Mouse (Mus musculus): ENCODE measurements around the gene Fam227b.

The Fam227b gene

DNA sequence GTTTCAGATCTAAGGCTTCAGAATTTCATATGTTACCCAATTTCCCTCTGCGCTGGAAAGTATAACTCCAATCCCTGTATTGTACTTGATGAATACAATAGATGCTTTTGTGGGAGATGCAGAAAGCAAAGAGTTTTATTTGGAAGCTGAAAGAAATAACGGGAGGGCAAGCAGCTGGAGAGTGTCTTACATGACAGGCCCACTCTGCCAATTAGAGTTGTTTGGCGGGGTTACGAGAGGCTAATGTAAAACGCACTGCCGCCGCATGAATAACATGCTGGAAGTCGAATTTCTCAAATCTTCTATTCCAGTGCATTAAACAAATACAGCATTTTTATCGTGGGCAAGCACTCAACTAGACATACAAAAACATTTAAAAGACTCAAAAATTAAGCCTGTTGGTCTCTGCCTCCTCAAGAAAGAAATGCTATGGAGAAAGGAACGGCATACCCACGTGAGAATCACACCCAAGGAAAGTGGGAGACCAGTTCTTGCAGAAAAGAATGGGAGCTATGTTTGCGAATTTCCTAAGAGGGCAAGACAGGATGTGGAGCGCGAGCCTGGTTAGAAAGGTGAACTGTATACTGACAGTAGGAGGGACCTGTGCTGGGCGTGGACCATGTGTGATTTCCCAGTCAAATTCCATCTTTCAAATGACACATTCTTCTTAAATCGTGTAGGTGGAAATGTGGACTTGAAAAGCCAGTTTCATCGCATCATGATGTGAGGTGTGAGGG lies 90.6 kb downstream of the Fam227b start:
- DNase-seq (ENCODE audit: low read depth, low spot score): no peak

DNA sequence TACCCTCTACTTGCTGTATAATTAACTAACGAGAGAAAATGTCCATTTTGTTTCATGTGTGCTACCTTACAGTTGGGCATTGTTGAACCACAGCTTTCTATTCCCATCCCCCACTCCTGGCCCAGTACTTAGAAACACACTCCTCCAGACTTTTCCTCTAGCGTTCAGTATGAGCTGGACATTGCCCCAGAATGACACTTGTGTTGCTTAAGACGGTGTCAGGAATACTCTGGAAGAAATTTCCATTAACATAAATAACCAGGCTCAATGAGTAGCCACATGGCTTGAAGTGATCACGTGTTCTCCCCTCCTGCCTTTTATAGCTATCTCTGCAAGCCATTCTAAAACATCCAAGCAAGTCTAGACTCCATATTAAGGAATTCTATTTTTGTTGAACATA lies 91.2 kb downstream of the Fam227b start:
- no peak for DNase-seq (ENCODE audit: low read depth, low spot score)

DNA sequence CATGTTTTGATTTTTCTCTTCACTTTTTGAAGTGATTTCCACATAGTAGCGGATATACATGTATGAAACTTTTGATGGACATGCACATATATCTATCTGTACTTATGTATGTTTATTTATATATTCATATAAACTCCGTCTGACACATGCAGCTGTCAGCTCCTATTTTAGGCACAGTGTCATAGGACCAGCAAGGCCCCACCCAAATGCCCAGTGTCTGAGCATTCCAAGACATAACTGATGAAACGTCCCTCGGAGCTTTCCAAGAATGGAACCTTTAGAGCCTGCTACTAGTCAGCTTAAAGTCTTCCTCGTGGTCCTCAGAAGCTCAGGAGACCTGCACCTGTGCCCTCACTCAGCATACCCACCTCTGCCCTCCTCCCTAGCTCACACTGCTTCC lies 98.1 kb downstream of the Fam227b start:
- DNase-seq (ENCODE audit: low read depth, low spot score): no peak

DNA sequence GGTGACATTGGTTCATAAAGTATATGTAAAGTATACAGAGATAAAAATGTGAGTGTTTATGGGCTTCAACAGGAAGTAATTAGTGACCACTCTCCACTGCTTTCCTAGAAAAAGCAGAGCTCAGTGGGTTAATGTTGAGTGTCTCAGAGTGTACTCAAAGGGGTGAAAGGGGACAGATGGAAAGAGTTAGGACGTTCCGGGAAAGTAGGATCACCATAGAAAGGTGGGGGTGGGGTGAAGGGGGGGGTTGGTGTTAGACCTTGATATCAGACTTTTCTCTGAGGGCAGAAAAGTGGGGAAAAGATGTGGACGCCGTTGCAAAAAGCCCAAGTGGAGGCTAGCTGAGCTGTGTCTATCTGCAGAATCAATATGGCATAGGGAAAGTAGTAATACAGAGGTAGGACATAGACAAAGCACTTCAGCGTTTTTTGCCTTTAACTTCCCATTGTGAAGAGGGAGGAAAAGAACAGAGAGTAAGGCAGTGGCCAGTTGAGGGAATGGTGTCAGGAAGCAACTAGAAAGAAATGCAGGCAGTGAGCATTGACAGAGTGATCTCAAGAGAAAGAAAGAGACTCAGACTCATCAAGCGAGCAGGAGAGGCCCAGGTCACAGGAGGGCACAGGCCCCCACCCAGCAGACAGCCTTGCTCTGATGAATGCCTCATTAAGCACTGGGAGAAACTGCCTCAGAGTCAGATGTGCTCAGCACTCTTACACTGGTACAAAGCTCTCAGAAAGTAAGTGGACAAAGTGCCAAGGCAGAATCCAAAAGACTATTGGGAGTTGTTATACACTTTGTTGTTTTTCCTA lies 98.9 kb downstream of the Fam227b start:
- DNase-seq (ENCODE audit: low read depth, low spot score): no peak

DNA sequence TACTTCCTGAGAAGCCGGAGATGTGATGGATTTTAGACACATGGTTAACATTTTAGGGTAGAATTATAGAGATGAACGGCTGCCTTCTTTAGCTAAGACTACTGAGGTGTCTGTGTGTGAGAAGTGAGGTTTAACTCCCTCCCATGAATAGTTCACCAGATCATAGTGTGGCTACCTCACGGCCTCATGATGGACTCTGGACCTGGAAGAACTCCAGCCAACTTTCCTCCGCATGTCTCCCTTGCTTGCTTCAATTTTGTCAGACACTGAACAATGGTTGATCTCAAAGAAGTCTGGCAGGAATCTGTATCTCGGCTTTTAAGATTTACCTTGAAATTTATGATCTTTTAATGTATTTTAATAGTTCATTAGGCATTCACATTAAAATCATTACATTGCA lies 106.2 kb downstream of the Fam227b start:
- no peak for DNase-seq (ENCODE audit: low read depth, low spot score)

DNA sequence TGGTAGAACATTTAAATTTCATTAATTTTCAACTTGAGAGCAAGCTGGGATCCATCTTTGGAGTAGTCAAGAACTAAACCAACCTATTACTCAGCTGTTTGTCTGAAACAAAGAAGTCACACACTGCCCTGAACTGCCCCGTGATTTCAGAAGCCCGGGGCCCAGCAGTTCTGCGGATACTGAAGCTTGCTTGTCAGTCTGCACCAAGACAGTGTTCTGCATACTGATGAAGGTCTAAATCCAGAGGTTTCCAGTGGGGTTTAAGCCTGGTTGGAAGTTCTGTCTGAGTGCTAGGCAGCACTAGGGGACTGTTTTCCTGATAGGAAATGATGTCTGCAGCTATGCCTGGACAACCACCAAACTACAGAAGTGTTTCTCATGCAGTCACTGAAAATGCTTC lies 109.1 kb downstream of the Fam227b start:
- DNase-seq (ENCODE audit: low read depth, low spot score): no peak

DNA sequence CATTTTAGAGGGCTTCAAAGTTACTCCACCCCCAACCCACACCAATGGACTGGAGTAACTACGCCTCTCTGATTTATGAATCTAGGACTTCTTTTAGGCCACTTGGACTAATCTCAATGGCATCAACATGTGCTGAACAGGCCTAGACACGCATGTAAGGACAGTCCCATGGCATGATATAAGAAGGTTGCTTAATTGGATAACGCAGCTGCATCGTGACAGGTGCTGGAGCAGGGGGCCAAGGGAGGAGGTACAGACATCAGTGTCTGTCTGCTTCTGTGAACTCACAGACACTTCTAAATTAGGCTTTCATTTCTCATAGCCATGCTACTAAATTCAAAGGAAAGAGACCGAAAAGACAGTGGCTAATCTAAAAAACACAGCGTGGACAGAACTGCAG lies 110.6 kb downstream of the Fam227b start:
- no peak for DNase-seq (ENCODE audit: low read depth, low spot score)

DNA sequence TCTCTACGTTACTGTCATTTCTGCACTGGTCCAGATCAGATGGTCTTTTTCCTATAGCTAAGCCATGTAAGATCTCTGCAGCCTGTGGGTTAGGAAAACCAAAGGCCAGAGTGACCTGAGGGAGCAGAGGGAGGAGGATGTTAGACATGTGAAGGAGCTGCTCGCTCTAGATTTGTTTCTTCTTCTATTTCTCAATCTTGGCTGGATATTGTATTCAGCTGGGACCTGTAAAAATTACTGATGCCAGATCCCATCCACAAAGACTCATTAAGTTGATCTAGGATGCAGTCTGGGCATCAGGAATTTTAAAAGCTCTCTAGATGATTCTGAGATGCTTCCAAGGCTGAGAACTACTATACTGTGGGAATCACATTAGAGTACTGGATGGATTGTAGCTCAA lies 111.2 kb downstream of the Fam227b start:
- DNase-seq (ENCODE audit: low read depth, low spot score): no peak

DNA sequence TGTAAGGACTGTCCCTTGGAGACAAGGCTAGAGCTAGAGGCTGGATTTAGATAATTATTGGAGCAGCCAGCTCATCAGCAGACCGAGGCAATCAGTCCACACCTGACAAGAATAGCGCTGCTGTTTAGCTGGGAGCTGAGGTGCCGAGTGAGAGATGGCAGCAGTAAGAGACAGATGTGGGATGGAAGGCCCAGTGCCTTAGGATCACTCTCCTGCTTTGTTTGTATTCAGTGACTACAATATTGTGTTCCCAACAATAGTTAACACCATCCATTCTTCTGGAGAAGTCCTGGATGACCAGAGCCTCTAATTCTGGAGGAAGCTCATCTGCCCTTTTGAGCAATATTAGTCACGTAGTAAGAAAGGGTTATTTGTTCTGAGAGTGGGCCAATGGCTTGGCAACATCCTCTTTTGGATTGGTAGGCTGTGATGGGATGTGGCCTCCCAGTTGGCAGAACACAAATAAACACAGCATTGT lies 112.4 kb downstream of the Fam227b start:
- no peak for DNase-seq (ENCODE audit: low read depth, low spot score)

DNA sequence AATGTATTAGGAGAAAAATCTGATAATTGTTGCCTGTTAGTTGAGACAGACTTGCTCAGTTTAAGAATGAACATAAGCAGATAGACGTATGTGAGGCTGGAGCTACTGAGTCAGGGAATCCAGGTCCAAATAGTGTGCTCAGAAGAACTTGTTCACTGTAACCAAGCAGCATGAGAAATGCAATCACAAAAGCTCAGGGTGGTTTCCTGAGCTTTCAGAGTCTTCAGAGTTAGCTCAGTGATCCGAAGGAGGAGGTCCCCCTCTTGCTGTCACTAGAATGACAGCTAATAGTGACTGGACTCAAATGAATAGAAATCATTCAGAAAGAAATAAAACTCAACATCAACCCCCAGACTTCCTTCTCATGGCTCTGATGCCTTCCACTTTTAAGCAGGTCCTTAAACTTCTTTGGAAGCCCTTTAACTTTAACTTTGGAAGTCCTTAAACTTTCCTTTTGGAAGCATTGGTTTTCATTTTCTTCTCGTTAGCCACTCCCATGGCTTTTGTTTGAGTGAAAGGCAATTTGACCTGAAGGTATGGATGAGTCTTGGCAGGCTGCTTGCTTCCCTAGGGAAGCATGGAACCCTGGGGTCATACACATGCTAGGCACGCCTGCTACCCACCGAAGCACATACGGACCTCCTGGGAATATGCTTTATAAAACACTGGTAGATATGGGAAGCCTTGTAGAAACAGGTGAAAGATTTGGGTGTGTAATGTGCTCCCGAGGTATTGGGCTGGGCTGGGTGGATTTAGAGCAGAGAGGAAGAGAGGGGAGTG lies 113.4 kb downstream of the Fam227b start:
- no peak for DNase-seq (ENCODE audit: low read depth, low spot score)

DNA sequence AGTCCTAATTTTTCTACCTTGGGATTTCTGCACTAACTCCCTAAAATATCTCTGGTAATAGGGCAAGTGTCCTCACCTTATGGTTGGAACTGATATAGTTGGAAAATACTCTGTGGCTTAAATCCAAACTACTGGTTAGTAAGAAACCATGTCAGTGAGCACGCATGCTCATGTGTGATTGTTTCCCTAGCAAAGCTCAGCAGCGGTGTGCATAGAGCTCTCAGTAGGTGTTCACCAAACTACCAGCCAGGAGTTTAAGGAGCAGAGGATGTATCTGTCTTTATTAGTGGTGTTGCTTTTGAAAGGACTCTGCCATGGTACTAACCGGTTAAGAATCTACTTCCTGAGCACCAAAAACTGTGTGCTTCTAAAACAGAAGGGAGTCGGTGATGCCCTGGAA lies 115.7 kb downstream of the Fam227b start:
- no peak for DNase-seq (ENCODE audit: low read depth, low spot score)

DNA sequence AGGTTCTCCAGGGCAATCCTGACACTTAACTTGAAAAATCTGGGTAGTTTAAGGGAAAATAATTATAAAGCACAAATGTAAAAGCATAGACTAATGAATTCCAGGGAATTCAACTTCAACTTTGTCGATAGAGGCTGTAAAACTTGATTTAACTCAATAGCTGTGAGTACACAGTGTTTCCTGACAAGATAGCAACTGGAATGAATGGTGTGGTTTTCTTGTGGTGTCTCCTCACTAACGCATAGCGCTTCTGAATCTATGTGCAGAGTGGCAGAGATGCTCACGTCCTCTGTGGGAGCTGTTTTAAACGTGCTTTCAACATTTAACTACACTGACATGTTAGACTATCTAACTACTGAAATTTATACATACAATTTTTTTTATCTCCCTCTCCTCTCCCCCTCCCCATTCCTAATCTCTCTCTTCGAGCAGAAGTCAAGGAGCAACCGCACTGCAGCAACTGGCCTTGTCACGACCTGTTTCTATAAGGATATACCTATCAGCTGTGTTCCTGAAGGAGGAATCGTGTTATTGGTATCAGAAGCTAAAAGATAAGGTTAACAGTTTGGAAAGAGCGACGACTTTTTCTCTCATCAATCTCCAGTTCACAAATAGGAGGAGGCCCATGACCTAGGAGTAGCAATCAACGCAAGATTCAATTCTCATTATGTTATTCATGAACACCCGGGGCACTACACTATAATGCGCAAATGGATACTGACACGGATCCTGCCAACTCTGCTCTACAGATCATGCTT lies 116.6 kb downstream of the Fam227b start:
- no peak for DNase-seq (ENCODE audit: low read depth, low spot score)

DNA sequence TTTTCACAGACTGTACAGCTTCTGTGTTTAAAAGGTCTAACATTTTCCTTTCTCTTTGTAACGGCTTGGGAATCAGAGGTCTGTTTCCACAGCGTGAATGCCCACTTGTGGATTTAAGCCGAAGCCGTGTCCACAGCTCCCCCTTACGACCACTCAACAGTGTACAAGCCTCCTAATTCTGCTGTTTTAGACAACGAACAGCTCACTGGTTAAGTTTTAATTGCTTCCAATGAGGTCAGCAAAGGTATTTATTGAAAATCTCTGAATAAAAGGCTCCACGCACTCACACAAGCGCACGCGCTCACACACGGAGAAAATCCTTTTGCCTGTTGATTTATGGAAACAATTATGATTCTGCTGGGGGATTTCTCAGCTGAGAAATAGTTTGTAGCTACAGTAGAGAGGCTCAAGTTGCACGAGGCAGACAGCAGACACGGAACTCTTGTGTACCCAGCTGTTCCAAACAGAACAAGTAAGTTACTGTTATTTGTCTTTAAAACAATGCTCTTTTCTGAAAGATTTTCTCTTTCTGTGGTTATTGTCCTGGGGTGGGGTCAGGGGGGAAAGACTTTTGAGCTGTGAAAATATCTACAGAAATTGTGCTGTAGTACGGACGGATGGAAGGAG lies 117.3 kb downstream of the Fam227b start, which contains the start of gene Fgf7:
Gene Fgf7, plus strand, starts transcription at position 280 of the 627 bp plus-strand sequence.
- DNase-seq (ENCODE audit: low read depth, low spot score): no peak

DNA sequence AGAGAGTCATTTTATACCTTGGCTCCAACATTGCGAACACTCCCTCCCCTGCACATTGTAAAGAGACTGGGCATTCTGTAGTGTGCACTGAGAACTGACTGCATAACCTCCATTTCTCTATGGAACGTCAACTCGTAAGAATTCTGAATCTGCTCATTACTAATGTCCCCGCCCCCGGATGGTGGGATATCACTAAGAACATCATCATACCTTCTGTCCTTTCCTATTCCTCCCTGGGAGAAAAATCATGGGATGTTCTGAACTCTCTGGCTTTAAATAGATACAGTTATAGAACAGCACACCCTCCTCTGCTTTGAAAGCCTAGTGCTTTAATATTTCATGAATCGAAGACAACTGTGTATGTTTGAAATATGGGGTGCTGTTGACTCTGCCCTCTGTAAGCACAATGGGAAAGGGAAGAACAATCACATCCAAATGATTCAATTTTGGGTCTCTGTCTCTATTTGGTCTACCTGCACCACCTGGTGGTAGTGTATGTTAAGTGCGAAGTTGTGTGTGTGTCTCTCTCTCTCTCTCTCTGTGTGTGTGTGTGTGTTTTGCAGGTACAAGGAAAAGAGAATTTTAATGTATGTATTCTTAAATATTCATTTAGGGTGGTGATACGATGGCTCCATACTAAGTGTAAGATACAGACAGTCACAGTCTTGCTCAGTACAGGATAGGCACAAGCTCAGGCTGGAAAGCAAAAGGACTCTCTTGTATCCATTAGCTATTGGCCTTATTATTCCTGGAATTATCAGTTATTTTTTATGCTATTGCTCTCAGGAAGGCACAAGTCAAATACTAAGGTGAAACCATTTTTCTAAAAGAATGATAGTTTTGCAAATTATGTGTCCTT lies 118.5 kb downstream of the Fam227b start:
- no peak for DNase-seq (ENCODE audit: low read depth, low spot score)

DNA sequence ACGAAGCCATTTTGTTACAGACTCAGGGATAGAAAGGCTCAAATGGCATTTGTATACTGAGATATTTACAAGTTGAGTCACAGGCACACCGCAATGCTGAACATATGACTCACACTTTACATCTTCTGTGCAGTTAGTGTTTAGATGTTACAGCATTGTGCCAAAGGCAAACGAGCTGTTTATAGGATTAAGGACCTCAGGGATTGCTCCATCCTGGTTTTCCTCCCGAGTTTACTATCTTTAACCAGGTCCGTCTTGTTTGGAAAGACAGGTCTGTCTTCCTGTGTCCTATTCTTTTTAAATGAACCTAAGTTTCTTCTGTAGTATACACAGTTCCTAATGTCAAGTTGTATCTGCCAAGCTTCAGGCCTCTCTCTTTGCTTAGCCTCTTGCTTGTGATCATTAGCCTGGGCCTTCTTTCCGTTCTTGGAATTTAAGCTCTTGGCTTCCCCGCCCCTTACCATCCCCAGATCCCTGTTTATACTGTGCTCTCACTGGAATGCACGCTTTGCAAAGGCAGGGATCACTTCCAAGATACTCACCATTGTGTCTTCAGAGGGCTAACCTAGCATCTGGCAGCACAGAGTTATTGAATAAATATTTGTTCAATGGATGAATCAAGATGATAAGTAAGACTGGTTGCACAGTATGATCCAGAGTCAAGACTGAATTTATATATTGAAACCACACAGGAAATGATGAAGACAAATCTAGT lies 120.5 kb downstream of the Fam227b start:
- no peak for DNase-seq (ENCODE audit: low read depth, low spot score)

DNA sequence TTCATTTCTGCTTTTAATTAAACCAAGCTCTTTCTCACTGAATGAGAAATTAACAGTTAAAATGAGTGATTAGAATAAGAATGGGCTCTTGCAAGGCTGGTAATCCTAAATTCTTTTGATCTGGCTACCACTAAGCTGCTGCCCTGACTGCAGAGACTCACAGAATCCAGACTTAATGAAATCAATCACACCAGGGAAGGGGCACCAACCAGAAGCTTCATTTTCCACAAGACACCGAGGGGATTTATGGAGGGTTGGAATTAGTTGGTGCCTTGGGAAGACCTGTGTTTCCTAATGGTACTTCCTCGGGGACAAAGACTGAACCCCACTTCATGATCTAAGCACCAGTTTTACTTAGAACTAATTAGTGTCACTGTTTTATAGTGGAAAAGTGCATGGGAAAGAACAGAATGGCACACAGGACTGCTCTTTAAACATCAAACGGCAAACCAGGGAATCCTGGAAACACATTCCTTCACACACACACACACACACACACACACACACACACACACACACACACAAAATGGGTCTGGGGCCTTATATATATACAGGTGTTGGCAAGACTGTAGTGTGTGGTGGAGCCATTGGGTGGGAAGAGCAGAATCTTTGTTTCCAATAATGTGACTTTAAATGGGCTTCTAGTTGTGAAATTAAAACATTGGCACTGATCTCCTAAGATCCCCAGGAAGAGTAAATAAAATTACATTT lies 135.9 kb downstream of the Fam227b start:
- no peak for DNase-seq (ENCODE audit: low read depth, low spot score)

DNA sequence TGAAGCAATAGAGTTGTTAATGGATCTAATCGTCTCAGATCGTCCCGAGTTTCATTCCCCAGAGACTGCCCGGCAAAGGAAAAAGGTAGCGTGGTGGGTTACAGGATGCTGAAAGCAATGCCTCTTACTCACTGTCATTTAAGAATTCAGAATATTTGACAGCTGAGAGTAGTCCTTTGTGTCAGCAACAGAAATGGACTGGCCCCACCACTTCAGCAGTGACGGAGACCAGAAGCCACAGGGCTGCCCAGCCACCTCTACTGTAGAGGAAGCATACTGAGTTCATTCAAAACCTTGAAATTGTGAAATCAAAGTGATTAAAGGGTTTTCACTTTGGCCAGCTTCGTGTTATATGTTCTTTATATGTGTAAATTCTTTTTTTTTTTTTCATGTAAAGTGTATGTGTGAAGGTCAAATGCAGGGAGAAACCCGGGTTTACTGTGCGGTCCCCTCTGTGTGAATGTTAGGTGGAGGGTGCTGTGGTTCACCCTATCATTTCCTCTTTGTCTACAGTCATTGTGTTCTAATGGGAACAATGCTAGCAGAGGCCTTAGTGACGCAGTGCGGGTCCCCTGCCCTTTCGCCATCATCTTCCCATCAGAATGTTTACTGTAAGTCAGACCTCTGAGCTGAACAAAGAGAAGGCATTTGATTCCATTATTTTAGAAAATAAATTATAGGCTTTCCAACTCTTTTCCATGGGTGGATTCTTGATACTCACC lies 136.7 kb downstream of the Fam227b start:
- no peak for DNase-seq (ENCODE audit: low read depth, low spot score)

DNA sequence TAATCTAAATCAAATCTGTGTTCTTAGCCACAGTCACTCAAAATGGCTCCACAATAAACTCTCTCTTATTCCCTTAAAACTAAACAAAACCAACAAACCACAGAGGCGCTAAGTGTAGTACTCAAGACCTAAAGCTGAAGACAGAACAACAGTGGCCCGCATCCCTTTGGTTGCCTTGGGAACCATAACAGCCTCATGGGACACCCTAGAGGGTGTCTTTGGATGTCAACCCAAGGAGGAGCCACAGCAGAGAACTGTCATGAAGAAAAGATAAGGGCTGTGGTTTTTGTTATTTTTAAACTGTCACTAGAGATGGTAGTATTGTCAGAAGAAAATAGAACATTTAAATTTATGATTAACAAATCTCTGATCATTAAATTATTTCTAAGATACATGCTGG lies 145.1 kb downstream of the Fam227b start:
- DNase-seq (ENCODE audit: low read depth, low spot score): no peak

Data from WW6 (cell line).